Mouse (Mus musculus) MEL (cell line): ENCODE measurements around the gene Rcor2. TPM values are rescaled to one million over a fixed set of nuclear protein-coding genes. Genes with fewer than 3 reads are reported as not detected.

Source experiments
- DNase-seq: peaks from one replicate; pipeline ENCODE4 v3.0.0; 2011; ENCODE audit warnings: low read depth, low spot score
- H3K27ac ChIP-seq: 2 replicates; pipeline ENCODE4 v1.5.1; 2012; ENCODE audit warnings: low read depth, mild to moderate bottlenecking, control low read depth, low read length, moderate library complexity; ENCODE audit not compliant: control insufficient read depth
- H3K27me3 ChIP-seq, 2 experiments: fragments of 150-350 bp in 1 of 2; sonication (generic) in 1 of 2; 2 replicates each; pipeline ENCODE4 v1.6.1; 2012; ENCODE audit warnings: low read length in 2 of 2, mild to moderate bottlenecking in 2 of 2, improper control_type of control experiment in 1 of 2, moderate library complexity in 1 of 2; ENCODE audit not compliant: insufficient read depth in 2 of 2, control insufficient read depth in 1 of 2
- H3K36me3 ChIP-seq, 2 experiments: 2 replicates each; pipeline ENCODE4 v1.6.1; 2012 to 2014; ENCODE audit warnings: low read length in 2 of 2, improper control_type of control experiment in 1 of 2, inconsistent platforms in 1 of 2, mild to moderate bottlenecking in 1 of 2; ENCODE audit not compliant: insufficient read depth in 2 of 2, control insufficient read depth in 1 of 2
- H3K4me1 ChIP-seq, 2 experiments: fragments of 150-350 bp in 1 of 2; sonication (generic) in 1 of 2; 2 replicates each; pipeline ENCODE4 v1.6.1; 2012; ENCODE audit warnings: low read length in 2 of 2, improper control_type of control experiment in 1 of 2, mild to moderate bottlenecking in 1 of 2; ENCODE audit not compliant: insufficient read depth in 2 of 2, control insufficient read depth in 1 of 2
- H3K4me3 ChIP-seq, 2 experiments: fragments of 150-350 bp in 1 of 2; sonication (generic) in 1 of 2; 2 replicates each; pipeline ENCODE4 v1.5.1; 2012; ENCODE audit warnings: low read depth in 2 of 2, low read length in 2 of 2, mild to moderate bottlenecking in 2 of 2, moderate library complexity in 2 of 2, control low read depth in 1 of 2, improper control_type of control experiment in 1 of 2; ENCODE audit not compliant: control insufficient read depth in 1 of 2, insufficient read depth in 1 of 2
- H3K79me2 ChIP-seq: 2 replicates; pipeline ENCODE4 v1.6.1; 2012; ENCODE audit warnings: mild to moderate bottlenecking, low read length, moderate library complexity; ENCODE audit not compliant: control insufficient read depth, poor library complexity, insufficient read depth
- H3K9ac ChIP-seq: 2 replicates; pipeline ENCODE4 v1.6.1; 2012; ENCODE audit warnings: low read depth, mild to moderate bottlenecking, control low read depth, low read length, moderate library complexity; ENCODE audit not compliant: control insufficient read depth, poor library complexity, severe bottlenecking
- H3K9me3 ChIP-seq: fragments of 150-350 bp; sonication (generic); replicated peaks from 2 replicates; pipeline ENCODE4 v1.6.1; 2012; ENCODE audit warnings: mild to moderate bottlenecking, low read length, improper control_type of control experiment, moderate library complexity; ENCODE audit not compliant: insufficient read depth
- CHD1 ChIP-seq: IDR thresholded peaks from 2 replicates; pipeline ENCODE4 v1.6.1; 2012; ENCODE audit warnings: low read depth, mild to moderate bottlenecking, inconsistent platforms, low read length, improper control_type of control experiment
- ELF1 ChIP-seq: IDR thresholded peaks from 2 replicates; pipeline ENCODE4 v1.6.1; 2014; ENCODE audit warnings: low read depth, mild to moderate bottlenecking, inconsistent platforms, low read length, improper control_type of control experiment, moderate library complexity
- GATA1 ChIP-seq: IDR thresholded peaks from 2 replicates; pipeline ENCODE4 v1.6.1; 2011; ENCODE audit warnings: low read depth, low read length, improper control_type of control experiment
- HCFC1 ChIP-seq: IDR thresholded peaks from 2 replicates; pipeline ENCODE4 v1.6.1; 2012; ENCODE audit warnings: low read depth, mild to moderate bottlenecking, inconsistent platforms, low read length, improper control_type of control experiment, moderate library complexity
- MAZ ChIP-seq: IDR thresholded peaks from 2 replicates; pipeline ENCODE4 v1.6.1; 2012; ENCODE audit warnings: low read depth, mild to moderate bottlenecking, inconsistent platforms, low read length, improper control_type of control experiment
- MXI1 ChIP-seq: IDR thresholded peaks from 2 replicates; pipeline ENCODE4 v1.6.1; 2011; ENCODE audit warnings: mild to moderate bottlenecking, low read depth, low read length, improper control_type of control experiment
- MYB ChIP-seq: IDR thresholded peaks from 2 replicates; pipeline ENCODE4 v1.6.1; 2011; ENCODE audit warnings: mild to moderate bottlenecking, low read depth, low read length, improper control_type of control experiment
- POLR2A ChIP-seq, 2 experiments: IDR thresholded peaks; 2 replicates each; pipeline ENCODE4 v1.6.1; 2011 to 2012; ENCODE audit warnings: low read length in 2 of 2, mild to moderate bottlenecking in 2 of 2, control low read depth in 1 of 2, improper control_type of control experiment in 1 of 2, low read depth in 1 of 2, moderate library complexity in 1 of 2; ENCODE audit not compliant: control insufficient read depth in 1 of 2, insufficient read depth in 1 of 2, poor library complexity in 1 of 2
- POLR2AphosphoS2 ChIP-seq: IDR thresholded peaks from 2 replicates; pipeline ENCODE4 v1.6.1; 2011; ENCODE audit warnings: low read length, improper control_type of control experiment
- TBP ChIP-seq: IDR thresholded peaks from 2 replicates; pipeline ENCODE4 v1.8.0; 2011; ENCODE audit warnings: low read depth, low read length, improper control_type of control experiment
- UBTF ChIP-seq: IDR thresholded peaks from 2 replicates; pipeline ENCODE4 v1.6.1; 2012; ENCODE audit warnings: low read depth, mild to moderate bottlenecking, inconsistent platforms, low read length, improper control_type of control experiment, moderate library complexity, borderline replicate concordance; ENCODE audit not compliant: insufficient read depth
- USF1 ChIP-seq: IDR thresholded peaks from 2 replicates; pipeline ENCODE4 v1.6.1; 2014; ENCODE audit warnings: low read depth, mild to moderate bottlenecking, inconsistent platforms, low read length, improper control_type of control experiment, moderate library complexity
- polyA plus RNA-seq, 2 experiments: library from polyadenylated mRNA; stranded (reverse) in 1 of 2; unstranded in 1 of 2; fragments of >175 nt in 1 of 2; fragments of >200 nt in 1 of 2; gene quantifications; 2 replicates each; pipeline versions ENCODE4 v1.2.1 to v1.2.4; 2012; ENCODE audit warnings: low replicate concordance in 2 of 2, low read depth in 1 of 2; ENCODE audit not compliant: insufficient read length in 2 of 2, insufficient read depth in 1 of 2, missing spikeins in 1 of 2
- total RNA-seq: library from RNA; depleted of rRNA; stranded (reverse); fragments of 300-350 nt; gene quantifications from 2 replicates; pipeline ENCODE4 v1.2.3, GENCODE M21; 2012

The Rcor2 gene
- total and polyA plus RNA-seq, 3 experiments = 31.4 to 60.2 TPM; not detected in 1

DNA sequence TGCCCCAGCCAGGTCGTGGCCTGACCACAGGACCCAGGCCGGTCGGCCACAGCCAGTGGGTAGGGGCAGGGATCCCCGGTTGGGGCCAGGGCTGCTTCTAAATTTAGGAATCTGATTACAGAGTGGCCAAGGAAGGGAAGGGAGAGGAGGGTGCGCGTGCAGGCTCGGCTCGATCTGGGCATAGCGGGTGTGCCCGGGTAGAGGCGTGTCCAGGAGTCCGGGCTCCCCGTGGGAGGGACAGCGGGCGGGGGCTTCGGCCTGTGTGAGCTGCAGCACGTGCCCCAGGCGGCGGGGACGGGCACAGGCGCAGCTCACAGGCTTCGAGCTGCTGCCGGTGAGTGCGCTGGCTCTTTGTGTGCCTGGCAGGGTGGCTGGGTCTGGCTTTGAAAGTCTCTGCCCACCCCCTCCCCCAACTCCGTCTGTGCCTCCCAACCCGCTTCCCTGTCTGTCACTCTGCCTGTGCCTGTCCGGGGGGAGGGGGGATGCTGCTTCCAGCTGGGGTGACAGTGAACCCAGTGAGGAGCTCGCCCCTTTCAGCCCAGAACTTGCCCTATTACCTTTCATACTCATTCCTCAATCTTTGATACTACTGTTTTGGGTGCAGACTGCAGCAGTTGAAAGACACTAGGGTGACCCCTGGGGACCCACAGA, at the start of gene Rcor2 (continued):
- TF ChIP-seq MAZ = peak; percentile 62; the same call in 1 of the 2 replicates
- no peak for TF ChIP-seq GATA1
- peak; percentile 81 for TF ChIP-seq USF1
- no peak for TF ChIP-seq HCFC1

DNA sequence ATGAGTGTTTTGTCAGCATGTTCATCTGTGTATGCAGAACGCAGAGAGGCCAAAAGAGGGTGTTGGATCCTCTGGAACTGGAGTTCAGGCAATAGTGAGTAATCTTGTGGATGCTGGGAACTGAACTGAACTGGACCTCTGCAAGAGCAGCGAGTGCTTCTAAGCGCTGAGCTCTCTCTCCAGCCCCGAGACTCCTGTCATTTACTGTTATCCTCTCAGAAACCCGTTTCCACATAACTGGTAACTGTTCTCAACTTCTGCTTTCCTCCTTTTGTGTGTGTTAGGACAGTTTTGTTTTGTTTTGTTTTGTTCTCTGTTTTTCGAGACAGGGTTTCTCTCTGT, 49.2 kb upstream of the Rcor2 start:
- Histone ChIP-seq H3K9me3 (no peaks in the 10 kb centered on the region), H3K36me3 (peaks cover 3 to 16% of the 10 kb centered on the region in 2 experiments; a peak in 3 of 4 replicates)
- no peak for TF ChIP-seq MYB
- TF ChIP-seq CHD1 = no peak
- TF ChIP-seq MXI1 = peak; percentile 65; the same call in 1 of the 2 replicates
- TF ChIP-seq, all 39 proteins: peak for 1
- peaks cover 33% of the 10 kb centered on the region for H3K79me2 ChIP-seq
- peaks cover 0 to 21% of the 10 kb centered on the region in 2 experiments; a peak in 2 of 4 replicates for H3K4me1 ChIP-seq
- H3K27me3 ChIP-seq = no peaks in the 10 kb centered on the region
- peak overlapping the region; percentile 68 for H3K27ac ChIP-seq
- H3K9ac ChIP-seq = peak overlapping the region; percentile 64
- H3K4me3 ChIP-seq = peak overlapping the region; percentile 55 to 56
- DNase-seq = no peak

DNA sequence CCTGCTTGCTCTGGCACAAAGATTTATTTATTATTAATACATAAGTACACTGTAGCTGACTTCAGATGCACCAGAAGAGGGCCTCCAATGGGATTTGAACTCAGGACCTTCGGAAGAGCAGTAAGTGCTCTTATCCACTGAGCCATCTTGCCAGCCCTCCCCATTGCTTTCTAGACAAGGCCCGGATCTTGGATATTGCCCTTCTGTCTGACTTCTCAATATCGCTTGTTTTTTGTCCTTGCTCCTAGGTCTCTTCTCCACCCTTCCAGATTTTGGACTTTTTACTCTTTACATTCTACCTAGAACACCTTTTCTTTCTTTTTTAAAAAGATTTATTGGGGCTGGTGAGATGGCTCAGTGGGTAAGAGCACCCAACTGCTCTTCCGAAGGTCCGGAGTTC, 48.4 kb upstream of the Rcor2 start:
- DNase-seq = no peak

DNA sequence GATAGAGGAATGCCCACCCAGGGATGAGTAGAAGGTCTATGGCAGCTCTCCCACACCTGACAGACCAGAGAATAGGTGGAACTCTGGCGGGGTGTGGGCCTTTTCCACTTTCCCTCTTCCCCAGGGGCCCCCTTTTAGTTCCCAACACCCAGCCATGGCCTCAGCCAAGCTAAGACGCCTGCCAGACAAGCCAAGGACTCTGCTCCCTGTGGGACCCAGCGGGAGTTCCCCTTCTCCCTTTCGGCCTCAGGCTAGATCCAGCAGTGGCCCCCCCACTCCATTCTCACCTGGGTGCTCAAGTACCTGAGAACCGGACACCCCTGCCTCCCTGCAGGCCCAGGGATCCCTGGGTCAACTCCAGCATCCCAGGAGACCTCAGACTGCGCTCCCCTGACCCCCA, 44.9 kb upstream of the Rcor2 start:
- Histone ChIP-seq H3K9me3 (no peaks in the 10 kb centered on the region), H3K36me3 (peaks cover 0 to 2% of the 10 kb centered on the region in 2 experiments; a peak in 1 of 4 replicates), H3K4me3 (no peak overlapping the region), H3K27me3 (no peaks in the 10 kb centered on the region), H3K79me2 (peaks cover 2% of the 10 kb centered on the region), H3K4me1 (0 out of 4 replicates have a peak, but pooled peaks cover 0 to 6% of the 10 kb centered on the region in 2 experiments), H3K9ac (no peak overlapping the region), H3K27ac (no peak overlapping the region)
- DNase-seq = no peak
- no peak for TF ChIP-seq TBP
- TF ChIP-seq ELF1 = no peak
- no peak for TF ChIP-seq MAZ
- no peak for TF ChIP-seq POLR2A (IDR thresholded peaks at IDR 0.05; ENCODE audit: control insufficient read depth in 1 of 2, insufficient read depth in 1 of 2, low read depth in 1 of 2, low read length in 2 of 2, poor library complexity in 1 of 2)

More for the DNA sequence above, 48.4 kb upstream of the Rcor2 start:
- H3K36me3 ChIP-seq = peaks cover 3 to 16% of the 10 kb centered on the region in 2 experiments; a peak in 3 of 4 replicates
- peaks cover 0 to 21% of the 10 kb centered on the region in 2 experiments; a peak in 2 of 4 replicates for H3K4me1 ChIP-seq
- no peaks in the 10 kb centered on the region for H3K9me3 ChIP-seq
- peaks cover 33% of the 10 kb centered on the region for H3K79me2 ChIP-seq
- peak overlapping the region; percentile 55 to 56 for H3K4me3 ChIP-seq
- H3K27me3 ChIP-seq = no peaks in the 10 kb centered on the region
- peak overlapping the region; percentile 64 for H3K9ac ChIP-seq
- peak overlapping the region; percentile 68 for H3K27ac ChIP-seq
- TF ChIP-seq UBTF = no peak
- TF ChIP-seq TBP = peak; percentile 94
- TF ChIP-seq POLR2AphosphoS2 = no peak
